Mouse (Mus musculus) layer of hippocampus, postnatal 10 days (tissue): ENCODE data around the gene Ephx3. TPM values are rescaled to one million over a fixed set of nuclear protein-coding genes. Genes with fewer than 3 reads are reported as not detected.
"Not testable (repeated sequence)": the region's sequence is repeated elsewhere in the genome, so short reads cannot be mapped to it uniquely, and the experiment has no call there.

Experiments used
- DNase-seq, 2 experiments: peaks; one replicate each; pipeline ENCODE4 v3.0.0; 2021; ENCODE audit warnings: low spot score in 2 of 2
- long read RNA-seq: library from polyadenylated mRNA; stranded (forward); transcript quantifications from one replicate; pipeline ENCODE4 v2.0.0, GENCODE M21; 2023
- total RNA-seq, 2 experiments: library from RNA; stranded (reverse); gene quantifications; 2 replicates each; pipeline ENCODE4 v1.2.3; 2021

Ephx3 gene
- under 1 TPM in 1 of 2 experiments, not detected in 1; 0.14 TPM for total RNA-seq
- long read RNA-seq, result 0 reads

DNA sequence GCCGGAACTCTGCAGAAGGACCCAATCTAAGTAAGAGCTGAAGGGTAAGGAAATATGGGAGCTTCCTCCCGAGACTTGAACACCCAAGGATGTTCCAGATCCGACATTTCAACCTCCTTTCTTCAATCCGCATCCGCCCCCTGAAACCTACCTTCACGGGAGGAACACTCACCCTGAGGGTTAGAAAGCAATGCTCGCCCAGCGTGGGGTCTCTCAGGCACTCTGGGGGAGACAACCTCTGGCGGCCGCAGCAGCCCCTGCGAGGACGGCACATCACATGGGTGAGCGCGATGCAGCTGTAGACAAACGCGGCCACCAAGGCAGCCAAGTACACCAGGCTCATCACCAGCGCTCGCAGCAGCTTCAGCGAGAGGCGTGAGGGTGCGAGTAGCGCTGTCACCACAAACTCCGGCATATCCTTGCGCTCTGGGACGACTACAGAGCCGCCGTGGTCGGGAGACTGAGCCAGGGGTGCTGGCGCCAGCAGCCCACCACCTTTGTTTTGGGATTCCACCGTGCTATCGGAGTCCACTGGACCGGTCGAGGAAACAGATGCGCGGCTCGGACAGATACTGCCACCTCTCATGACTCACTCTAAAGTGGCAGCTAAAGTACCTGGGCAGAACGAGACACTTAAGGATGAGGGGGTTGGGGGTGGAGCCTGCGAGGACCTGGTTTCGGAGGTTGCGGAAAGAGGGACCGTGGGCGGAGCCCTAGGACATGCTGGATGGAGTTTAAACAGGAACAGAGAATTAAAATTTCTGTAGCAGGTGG lies at the start of gene Ephx3:
Gene Ephx3, minus strand, starts transcription at position 687 of the 774 bp plus-strand sequence.
- no peak for DNase-seq

DNA sequence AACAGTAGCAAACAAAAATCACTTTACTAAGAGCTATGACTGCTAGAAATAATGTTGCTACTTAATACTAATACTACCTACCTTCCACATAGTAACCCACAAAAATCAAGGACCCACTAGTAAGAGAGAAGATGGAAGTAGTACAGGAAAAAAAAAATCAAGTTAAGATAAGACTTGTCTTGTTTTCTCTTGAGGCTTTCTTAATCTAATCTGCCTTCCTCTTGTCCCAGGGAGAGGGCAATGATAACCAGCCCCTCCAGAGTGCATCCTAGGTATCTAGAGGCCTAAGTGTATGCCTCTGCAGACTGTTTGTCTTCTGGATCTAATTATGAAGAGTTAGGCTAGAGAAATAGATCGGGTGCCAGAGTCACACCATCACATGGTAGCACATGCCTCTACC lies 49.2 kb upstream of the Ephx3 start:
- DNase-seq, result no peak

DNA sequence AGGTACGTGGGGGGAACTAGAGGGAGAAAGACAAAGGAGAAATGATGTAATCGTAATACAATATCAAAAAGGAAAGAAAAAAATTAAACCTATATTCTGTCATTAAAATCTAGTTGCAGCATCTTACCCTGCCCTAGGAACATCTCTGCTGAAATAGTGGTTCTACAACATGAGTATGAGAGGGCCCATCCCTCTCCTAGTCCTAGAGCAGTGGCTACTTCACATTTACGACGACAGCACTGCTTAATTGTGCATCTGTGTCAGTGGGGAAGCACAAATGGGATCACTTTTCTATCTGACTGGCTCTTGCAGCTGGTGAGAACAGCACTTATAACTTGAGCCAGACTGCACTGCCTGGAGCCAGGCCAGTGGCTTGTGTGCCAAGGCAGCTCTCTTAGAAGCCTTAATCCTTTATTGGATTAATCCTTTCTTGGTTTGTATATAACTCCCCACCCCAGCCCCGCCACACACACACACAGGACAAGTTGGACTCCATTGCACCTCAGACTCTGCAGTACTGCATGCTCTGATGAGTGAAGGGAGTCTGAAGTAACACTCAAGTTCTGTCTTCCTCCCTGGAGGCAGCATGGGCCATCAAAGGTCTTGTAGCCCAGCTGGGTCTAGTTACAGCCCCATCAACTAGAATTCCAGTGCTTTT lies 46.3 kb upstream of the Ephx3 start:
- peak; percentile 71 to 78 for DNase-seq

DNA sequence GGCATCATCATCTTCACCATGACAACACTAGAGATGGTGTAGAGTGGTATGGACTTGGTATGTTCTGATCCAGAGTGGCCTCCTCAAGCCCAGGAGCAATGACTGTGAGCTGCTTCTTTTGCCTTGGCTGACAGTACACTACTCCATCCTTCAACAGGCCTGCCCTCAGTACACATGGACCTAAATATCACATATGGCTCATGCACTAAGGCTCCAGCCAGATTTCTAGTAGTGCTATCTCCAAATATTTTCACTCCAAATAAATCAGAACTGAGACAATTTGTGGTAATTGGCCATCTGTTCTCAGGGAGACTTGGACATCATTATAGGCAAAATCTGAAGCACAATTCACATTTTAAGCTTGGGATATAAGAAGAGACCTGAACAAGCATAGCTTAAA lies 43.8 kb upstream of the Ephx3 start:
- DNase-seq, result no peak

DNA sequence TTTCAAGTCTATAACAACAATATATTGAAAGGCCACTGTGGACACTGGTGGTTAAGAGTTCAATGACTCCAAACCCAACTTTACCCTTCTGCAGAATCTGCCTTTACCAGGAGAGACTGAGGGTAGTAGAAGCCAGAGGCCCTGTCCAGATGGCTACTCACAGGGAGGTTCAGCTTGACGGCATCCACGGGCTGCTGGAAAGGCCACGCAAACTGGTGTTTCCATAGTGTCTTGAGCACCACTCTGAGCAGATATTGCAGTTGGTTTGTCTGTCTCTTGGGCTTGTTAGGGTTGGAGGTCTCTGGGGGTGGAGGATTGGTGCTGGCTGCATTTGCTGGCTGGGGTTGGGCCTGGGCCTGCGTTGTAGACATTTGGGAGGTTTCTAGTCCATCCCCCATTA lies 39.9 kb upstream of the Ephx3 start:
- DNase-seq, result no peak

DNA sequence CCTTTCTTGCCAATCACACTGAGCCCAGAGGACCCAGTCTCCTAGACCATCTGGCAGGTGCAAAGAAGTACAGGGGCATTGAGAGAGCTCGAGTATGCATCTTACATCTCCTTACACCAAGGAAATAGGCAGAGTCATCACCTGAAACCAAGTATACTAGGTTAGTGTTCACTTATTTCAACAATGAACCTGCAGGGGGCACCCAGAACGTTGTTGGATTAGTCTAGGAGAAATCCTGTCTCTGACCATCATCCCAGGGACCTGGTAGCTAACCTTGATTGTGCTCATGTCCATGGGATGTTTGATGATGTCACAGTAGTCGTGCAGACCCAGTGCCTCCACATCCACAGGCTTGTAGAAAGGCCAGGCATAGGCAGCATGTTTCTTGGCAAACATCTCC lies 31.5 kb upstream of the Ephx3 start:
- no peak for DNase-seq

DNA sequence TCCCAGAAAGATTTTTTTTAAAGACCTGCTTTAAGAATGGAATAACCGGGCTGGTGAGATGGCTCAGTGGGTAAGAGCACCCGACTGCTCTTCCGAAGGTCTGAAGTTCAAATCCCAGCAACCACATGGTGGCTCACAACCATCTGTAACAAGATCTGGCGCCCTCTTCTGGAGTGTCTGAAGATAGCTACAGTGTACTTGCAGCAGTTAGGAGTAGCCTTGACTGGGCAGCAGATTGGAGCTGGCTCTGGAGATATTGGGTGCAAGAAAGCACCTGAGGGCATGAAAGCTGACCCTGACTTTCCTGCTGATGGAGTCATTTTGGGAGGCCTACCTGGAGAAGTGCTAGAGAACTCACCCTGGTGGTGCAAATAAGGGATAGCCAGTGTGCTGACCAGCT lies 26.2 kb upstream of the Ephx3 start:
- not testable (repeated sequence) for DNase-seq

DNA sequence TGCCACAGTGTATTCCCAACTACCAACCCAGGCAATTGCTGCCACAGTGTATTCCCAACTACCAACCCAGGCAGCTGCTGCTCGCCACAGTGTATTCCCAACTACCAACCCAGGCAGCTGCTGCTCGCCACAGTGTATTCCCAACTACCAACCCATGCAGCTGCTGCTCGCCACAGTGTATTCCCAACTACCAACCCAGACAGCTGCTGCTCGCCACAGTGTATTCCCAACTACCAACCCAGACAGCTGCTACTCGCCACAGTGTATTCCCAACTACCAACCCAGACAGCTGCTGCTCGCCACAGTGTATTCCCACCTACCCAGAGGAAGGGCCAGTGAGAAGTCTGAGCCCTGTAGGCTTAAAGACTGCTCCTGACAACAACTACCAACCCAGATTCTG lies 22.2 kb upstream of the Ephx3 start:
- DNase-seq, result not testable (repeated sequence)

DNA sequence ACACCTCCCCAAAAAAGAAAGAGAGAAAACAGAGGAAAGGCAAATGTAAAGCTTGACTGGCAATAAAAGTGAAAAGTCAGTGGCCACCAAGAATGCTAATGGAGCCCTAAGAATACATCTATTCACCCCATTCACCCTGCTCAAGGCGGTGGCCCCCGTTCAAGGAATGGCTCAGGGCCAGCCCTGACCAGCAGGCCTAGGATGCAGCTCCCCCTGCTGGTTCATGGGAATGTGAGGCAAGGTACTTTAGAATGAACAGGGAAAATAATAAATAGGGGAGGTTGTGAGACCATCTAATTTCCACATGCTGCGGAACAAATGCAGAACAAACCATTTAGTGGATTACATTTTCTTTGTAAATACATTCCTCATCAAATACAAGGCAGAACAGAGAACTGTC lies 20.4 kb upstream of the Ephx3 start:
- DNase-seq, result peak; percentile 77 to 82

DNA sequence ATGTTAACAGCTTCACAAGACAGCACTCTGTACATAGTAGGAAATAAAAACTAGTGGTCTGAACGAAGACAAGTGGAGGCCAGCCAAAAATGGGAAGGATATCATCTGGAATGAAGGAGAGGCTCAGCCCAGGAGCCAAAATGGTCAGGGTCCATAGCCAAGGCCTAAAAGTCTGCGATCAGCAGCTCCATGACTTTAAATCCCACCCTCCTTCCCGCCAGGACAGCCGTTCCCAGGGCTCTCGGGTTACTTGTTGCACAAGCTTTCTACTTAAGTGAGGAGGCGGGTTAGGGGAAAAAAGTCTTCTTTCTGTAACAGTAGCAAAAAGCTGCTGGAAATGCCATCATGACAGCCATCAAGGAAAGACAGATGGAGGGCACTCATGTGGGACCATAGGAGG lies 19.8 kb upstream of the Ephx3 start:
- DNase-seq, result no peak

DNA sequence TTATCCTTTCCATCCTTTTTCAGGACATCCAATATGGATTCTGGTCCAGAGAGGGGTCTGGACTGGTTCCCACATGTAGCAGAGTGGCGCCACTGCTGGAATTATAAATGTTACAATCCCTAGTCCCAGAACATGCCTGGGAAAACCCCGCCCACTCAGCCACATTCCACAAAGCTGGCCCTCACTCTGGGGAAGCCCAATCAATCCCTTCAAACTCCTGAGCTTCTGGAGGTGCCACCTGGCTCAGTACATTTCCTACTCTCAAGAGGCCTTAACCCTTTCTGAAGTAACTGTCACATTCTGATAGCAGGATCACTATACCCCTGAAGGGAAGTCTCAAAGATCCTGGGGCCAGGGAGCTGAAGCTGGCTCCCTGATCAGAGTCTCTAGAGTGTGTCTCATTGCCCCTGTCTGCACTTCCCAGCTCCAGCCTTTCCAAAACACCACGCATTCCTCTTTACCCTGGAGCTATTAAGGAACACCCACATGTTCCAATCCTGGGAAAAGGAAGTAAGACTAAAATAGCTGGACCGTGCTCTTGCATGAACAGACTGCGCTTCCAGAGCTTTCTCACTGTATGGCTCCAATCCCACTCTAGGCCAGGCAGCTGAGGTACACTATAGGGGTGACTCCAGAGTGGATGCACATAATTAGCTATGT lies 18.4 kb upstream of the Ephx3 start:
- no peak for DNase-seq

DNA sequence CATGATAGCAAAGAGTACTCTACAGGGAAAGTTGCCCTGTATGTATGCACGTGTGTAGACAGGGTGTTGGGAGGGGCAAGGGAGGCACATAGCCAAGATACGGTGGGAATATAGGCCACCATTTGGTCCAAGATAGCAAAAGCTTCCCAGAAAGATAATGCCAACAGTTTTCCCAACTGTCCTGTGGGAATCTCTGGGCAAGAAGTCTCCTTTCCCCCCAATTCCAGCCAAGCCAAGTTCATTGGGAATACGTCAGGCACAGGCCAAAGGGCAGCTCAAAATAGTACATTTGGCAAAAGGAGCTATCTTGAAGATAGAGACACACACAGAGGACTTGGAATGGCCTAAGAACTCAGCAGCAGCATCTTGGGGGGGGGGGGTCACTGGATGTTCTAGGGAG lies 16.0 kb upstream of the Ephx3 start:
- no peak for DNase-seq

DNA sequence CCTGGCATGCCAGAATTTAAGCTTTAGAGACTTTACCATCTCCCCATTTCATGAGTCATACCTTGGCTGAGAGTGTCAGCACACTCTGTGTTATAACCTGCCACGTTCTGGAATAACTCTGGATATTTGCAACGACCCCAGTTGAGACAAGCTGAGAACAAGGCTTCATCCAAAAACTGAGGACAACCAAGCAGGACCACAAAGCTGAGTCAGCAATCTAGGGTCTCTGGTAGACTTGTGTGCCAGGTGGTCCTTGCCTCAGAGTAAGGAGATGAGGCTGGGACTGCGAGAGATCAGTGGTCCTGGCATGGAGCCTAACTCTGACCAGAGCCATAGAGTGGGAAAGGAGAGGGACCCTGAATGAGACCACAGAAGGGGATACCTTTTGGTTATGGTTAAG lies 13.6 kb upstream of the Ephx3 start:
- DNase-seq, result no peak

DNA sequence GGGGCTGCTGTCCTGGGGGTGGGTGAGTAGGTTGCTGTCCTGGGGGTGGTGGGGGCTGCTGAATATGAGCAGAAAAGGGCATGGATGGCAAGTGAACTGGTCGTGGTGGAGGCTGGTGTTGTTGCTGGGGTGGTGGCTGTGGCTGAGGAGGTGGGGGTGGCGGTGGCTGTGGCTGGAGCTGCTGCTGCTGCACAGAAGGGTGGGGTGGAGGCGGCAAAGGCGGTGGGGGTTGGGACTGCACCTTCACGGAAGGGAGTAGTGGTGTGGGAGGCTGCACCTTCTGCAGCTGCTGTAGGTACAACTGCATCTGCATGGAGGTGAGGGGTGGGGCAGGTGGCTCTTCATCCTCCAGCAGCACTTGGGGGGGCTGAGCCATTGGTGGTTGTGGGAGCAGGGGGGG lies 11.7 kb upstream of the Ephx3 start:
- DNase-seq, result no peak

DNA sequence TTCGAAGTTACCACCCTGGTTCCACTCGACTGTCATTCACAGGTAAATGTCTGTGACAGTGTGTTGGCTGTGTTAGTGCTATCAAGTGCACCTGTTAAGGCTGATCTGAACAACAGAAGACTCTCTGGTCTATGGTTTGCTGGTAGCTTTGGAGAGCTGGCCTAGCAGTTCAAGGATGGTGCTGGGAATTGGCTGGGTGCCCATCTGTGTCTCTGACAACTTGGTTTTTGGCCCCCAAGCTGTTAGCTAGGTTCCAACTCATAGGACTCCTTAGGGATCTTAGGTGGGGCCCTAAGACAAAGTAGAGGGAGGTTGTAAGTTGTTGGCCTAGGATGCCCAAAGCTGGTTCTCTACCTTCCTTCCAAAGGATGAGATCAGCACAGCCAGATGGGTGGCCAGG lies 10.4 kb upstream of the Ephx3 start:
- no peak for DNase-seq

DNA sequence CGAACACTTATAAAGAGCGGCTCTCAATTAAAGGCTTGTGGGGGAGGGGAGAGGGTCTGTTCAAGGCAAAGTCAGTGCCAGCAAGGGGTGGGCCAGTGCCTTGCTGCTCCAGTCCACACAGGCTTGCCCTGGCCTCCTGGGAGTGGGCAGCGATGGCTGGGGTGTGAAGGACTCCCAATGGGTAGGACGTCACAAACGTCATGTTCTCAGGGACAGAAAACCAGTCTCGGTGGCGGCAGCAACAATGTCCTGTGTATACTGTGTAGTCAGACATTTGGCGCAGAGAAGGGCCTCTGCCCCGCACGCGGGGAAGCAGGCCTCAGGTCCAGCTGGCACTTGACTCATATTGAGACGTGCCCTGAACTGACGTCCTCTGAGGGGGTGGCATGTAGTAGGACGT lies 7.8 kb upstream of the Ephx3 start:
- no peak for DNase-seq

DNA sequence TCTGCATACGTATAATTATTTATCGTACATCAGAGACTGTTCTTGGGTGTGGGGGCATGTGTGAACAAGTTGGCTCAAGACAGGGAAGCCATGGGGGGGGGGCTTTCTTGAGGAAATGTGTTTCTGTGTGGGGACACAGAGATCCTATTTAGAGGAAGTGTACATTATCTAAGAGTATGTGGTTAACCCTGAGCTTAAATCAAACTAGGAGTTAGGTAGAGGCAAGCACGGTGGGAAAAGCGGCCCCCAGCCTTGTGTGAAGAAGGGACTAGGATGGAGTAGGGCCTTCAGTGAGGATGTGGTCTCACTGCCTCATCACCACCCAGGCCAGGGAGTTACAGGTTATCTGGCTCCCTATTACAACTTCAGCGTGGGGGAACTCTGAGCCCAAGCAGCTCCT lies 6.4 kb upstream of the Ephx3 start:
- DNase-seq, result no peak

DNA sequence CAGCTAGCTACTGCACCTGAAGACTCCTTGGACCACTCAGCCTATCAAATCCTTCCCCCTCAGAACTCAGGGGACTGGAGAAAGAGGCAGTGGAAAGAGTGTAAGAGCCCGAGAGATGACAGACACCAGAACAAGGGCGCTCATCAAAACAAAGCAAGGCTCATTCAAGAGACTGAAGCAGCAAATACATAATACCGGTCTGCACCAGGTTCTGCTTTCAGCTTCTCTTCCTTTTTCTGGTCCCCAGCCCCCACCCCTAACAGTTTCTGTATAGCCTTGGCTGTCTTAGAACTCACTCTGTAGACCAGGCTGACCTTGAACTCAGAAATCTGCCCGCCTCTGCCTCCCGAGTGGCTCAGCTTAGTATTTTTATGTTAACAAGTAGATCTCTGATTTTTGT lies 3.7 kb upstream of the Ephx3 start:
- DNase-seq, result no peak

DNA sequence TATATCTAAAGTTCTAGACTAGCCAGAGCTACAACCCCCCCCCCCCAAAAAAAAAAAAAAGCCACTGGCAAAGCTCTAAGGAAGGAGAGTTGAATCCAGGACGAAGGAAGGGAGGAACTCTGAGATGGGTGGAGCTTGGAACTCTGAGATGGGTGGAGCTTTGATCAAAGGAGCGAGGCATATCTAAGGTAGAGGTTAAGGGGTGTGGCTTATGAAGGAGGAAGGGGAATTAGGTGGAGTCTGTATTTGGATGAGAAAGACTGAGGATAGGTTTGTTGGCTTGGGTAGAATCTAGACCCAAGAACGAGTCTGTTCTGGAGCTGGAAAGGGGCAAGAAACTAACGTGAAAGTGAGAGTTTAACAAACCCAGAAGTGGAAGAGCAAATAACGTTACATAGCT lies 501 bp upstream of the Ephx3 start:
- DNase-seq, result no peak

DNA sequence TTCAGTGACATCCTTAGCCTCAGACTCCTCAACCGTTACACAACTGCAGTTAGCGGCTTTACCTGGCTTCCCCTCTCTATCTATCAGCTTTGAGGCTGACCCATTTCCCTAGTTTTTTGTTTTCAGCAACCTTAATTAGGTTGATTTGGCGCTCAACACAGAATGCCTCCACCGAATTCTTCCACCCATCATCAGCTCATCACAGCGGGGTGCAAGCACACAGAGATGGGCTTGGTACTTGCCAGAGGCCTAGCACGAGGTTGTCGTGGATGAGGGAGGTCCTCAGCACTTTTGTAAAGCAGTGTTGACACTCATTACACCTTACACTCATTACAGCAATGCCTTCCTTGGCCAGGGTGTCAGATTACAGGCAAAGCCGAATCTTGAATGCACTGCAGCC lies 6.3 kb downstream of the Ephx3 start:
- DNase-seq, result no peak

DNA sequence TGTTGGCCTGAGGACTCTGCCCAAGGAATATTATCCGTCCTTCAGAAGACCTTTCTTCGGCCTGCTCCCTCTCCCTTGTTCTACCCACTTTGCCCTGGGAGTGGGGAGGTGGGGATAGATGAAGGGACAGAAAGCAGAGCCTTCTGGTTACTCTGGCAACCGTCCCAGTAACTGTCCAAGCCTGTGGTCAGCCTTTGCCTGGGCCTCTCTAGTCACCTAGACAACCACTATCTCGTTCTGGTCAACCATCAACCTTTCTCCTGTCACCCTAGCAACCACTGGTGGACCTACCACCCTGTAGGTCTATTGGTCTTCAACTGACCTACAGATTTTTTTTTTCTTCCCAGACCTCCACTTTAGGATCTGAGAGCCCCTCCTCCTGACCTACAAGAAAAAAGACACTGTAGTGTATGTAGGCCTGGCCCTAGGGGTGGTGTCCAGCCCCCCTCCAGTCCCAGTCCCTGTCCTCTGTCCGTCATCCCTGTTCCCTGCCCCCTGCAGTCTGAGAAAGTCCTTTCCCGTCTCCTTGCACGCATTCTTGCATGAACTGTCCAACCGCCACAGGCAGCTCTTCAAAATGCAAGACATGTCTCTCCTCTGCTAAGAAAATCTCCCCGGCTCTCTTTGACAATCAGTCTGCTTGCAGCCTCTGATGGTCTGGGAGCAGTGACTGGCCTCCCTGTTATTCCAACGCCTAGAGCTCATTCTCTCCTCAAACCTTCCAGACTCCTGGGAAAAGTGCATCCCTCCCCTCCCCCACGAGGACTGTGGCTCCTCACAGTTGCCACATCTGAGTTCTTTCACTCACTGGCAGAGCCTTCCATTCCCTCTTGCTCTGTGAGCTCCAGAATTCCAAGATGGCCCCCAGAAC lies 9.5 kb downstream of the Ephx3 start:
- DNase-seq, result peak; percentile 35 to 53

DNA sequence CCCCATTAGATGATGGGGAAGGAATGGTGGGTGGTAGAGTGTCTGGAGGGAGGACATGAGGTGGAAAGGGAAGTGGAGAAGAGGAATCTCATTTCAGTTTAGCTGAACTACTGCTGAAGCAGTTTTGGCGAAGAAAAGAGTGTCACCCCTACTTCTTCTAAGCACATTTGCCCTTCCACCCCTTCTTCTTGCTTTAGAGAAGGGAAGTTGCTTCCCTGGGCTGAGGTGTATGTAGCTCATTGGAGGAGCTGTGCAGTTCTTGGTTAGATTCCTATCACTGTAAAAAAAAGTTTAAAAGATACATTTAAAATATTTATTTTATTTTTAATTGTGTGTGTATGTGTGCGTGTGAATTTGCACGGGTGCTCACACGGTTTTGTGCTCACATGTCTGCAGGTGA lies 12.4 kb downstream of the Ephx3 start:
- DNase-seq, result no peak
